8 mouse cellular contexts compared by ENCODE assay signal in genomic region chr9:114690119-114690601, GRCm38 (mm10). TPM values are rescaled to one million over a fixed set of nuclear protein-coding genes. Genes with fewer than 3 reads are reported as not detected.
A peak's percentile ranks its signal among the peaks of the same experiment; 100 is the strongest.
DNase-seq lines count a peak whose midpoint lies in the region; ATAC-seq and TF ChIP-seq lines count a peak whose summit lies in the region.

No protein-coding gene starts in this region.

- ATAC-seq in kidney, postnatal 0 days (replicated peaks; ENCODE audit: low FRiP score, low read depth), result no peak
- ATAC-seq in embryonic facial prominence, embryonic 13.5 days (ENCODE audit: insufficient number of reproducible peaks, insufficient read depth, low FRiP score, low TSS enrichment, low read depth), result no peak
- ATAC-seq in intestine, embryonic 16.5 days, result no peak

- H3K27ac ChIP-seq in kidney, postnatal 0 days, result no peak overlapping the region
- H3K27ac ChIP-seq in embryonic facial prominence, embryonic 13.5 days, result no peak overlapping the region
- no peak overlapping the region for H3K27ac ChIP-seq in intestine, embryonic 16.5 days (ENCODE audit: low read length)
- no peak overlapping the region for H3K27ac ChIP-seq in midbrain, embryonic 10.5 days (replicated peaks)

- H3K27me3 ChIP-seq in kidney, postnatal 0 days (ENCODE audit: insufficient read depth, low read length), result no peaks in the 10 kb centered on the region
- no peaks in the 10 kb centered on the region for H3K27me3 ChIP-seq in embryonic facial prominence, embryonic 13.5 days
- no peaks in the 10 kb centered on the region for H3K27me3 ChIP-seq in intestine, embryonic 16.5 days (replicated peaks; ENCODE audit: control insufficient read depth, insufficient read depth, low read length)
- H3K27me3 ChIP-seq in midbrain, embryonic 10.5 days (ENCODE audit: low read depth, poor library complexity, severe bottlenecking), result no peaks in the 10 kb centered on the region

- H3K9ac ChIP-seq in kidney, postnatal 0 days (ENCODE audit: low read depth, low read length), result no peak overlapping the region
- H3K9ac ChIP-seq in embryonic facial prominence, embryonic 13.5 days, result peak overlapping the region; percentile 96
- peak overlapping the region; percentile 39 for H3K9ac ChIP-seq in intestine, embryonic 16.5 days (ENCODE audit: low read depth, low read length)

- H3K36me3 ChIP-seq in kidney, postnatal 0 days (ENCODE audit: insufficient read depth, low read length), result peaks cover 4% of the 10 kb centered on the region; the same call in 1 of the 2 replicates
- H3K36me3 ChIP-seq in embryonic facial prominence, embryonic 13.5 days, result peaks cover 30% of the 10 kb centered on the region
- peaks cover 10% of the 10 kb centered on the region; the same call in 1 of the 2 replicates for H3K36me3 ChIP-seq in intestine, embryonic 16.5 days (ENCODE audit: control insufficient read depth, insufficient read depth, low read length)
- peaks cover 46% of the 10 kb centered on the region for H3K36me3 ChIP-seq in midbrain, embryonic 10.5 days

- H3K4me3 ChIP-seq in kidney, postnatal 0 days (replicated peaks; ENCODE audit: low read depth, low read length), result no peak overlapping the region
- H3K4me3 ChIP-seq in embryonic facial prominence, embryonic 13.5 days, result peak overlapping the region; percentile 91
- H3K4me3 ChIP-seq in intestine, embryonic 16.5 days (ENCODE audit: low read length), result peak overlapping the region; percentile 99
- peak overlapping the region; percentile 97 for H3K4me3 ChIP-seq in midbrain, embryonic 10.5 days

- H3K9me3 ChIP-seq in kidney, postnatal 0 days (replicated peaks; ENCODE audit: low read length), result no peaks in the 10 kb centered on the region
- no peaks in the 10 kb centered on the region for H3K9me3 ChIP-seq in embryonic facial prominence, embryonic 13.5 days
- H3K9me3 ChIP-seq in intestine, embryonic 16.5 days (ENCODE audit: control insufficient read depth, low read length), result no peaks in the 10 kb centered on the region
- H3K9me3 ChIP-seq in midbrain, embryonic 10.5 days (replicated peaks), result no peaks in the 10 kb centered on the region

- peak overlapping the region; percentile 80 for H3K4me2 ChIP-seq in kidney, postnatal 0 days (ENCODE audit: low read length)
- peak overlapping the region; percentile 92 for H3K4me2 ChIP-seq in embryonic facial prominence, embryonic 13.5 days
- H3K4me2 ChIP-seq in intestine, embryonic 16.5 days (ENCODE audit: low read depth, low read length), result peak overlapping the region; percentile 70

- DNase-seq in kidney, postnatal 0 days (ENCODE audit: low spot score), result peak; percentile 61
- DNase-seq in kidney, postnatal 10 days, result no peak
- no peak for DNase-seq in midbrain, embryonic 10.5 days (ENCODE audit: low spot score)
- DNase-seq in gastrocnemius, postnatal 4 days (ENCODE audit: low spot score in 2 of 2), result no peak
- DNase-seq in cerebellum, adult 9-11 months, result no peak
- DNase-seq in kidney, postnatal 36 days, result no peak

- TF ChIP-seq CTCF in kidney, postnatal 0 days (IDR thresholded peaks at IDR 0.05; ENCODE audit: low read depth), result no peak

- WGBS in kidney, postnatal 0 days, result 4% methylated on average over 10 of the region's 10 CpGs
- WGBS in embryonic facial prominence, embryonic 13.5 days, result 14% methylated on average over 10 of the region's 10 CpGs
- WGBS in intestine, embryonic 16.5 days, result 9% methylated on average over 10 of the region's 10 CpGs
- WGBS in midbrain, embryonic 10.5 days, result 15% methylated on average over 10 of the region's 10 CpGs

- H3K4me1 ChIP-seq in kidney, postnatal 0 days (replicated peaks; ENCODE audit: insufficient read depth, low read length), result peaks cover 11% of the 10 kb centered on the region
- H3K4me1 ChIP-seq in embryonic facial prominence, embryonic 13.5 days, result peaks cover 23% of the 10 kb centered on the region
- H3K4me1 ChIP-seq in intestine, embryonic 16.5 days (ENCODE audit: control insufficient read depth, insufficient read depth, low read length), result peaks cover 12% of the 10 kb centered on the region
- peaks cover 34% of the 10 kb centered on the region for H3K4me1 ChIP-seq in midbrain, embryonic 10.5 days

RNA-seq across cellular contexts. Expression of gene Dync1li1, which starts 1.6 kb away (rescaled TPM):
- polyA plus RNA-seq in kidney, postnatal 0 days (2015; fragmentation: Nextera tagmentation; extraction: Ambion mirVana), result 43.8 and 45.4 TPM in 2 replicates
- 68.3 and 68.5 TPM in 2 replicates for polyA plus RNA-seq in embryonic facial prominence, embryonic 13.5 days (2015; fragmentation: Nextera tagmentation; extraction: Ambion mirVana)
- 48.1 and 52.2 TPM in 2 replicates for polyA plus RNA-seq in intestine, embryonic 16.5 days (2015; fragmentation: Nextera tagmentation; extraction: Ambion mirVana)
- 86.9 and 99.7 TPM in 2 replicates for polyA plus RNA-seq in midbrain, embryonic 10.5 days (2016; fragmentation: Nextera tagmentation; extraction: Ambion mirVana)
- 10 to 100 TPM; 44.3 to 46.6 TPM for total RNA-seq in gastrocnemius, postnatal 4 days (2021)

RNA-seq across cellular contexts. Expression of gene Cmtm6, which starts 40.8 kb away (rescaled TPM):
- 64.5 and 70.3 TPM in 2 replicates for polyA plus RNA-seq in kidney, postnatal 0 days (2015; fragmentation: Nextera tagmentation; extraction: Ambion mirVana)
- 32.6 and 38.3 TPM in 2 replicates for polyA plus RNA-seq in embryonic facial prominence, embryonic 13.5 days (2015; fragmentation: Nextera tagmentation; extraction: Ambion mirVana)
- 100 and 113 TPM in 2 replicates for polyA plus RNA-seq in intestine, embryonic 16.5 days (2015; fragmentation: Nextera tagmentation; extraction: Ambion mirVana)
- polyA plus RNA-seq in midbrain, embryonic 10.5 days (2016; fragmentation: Nextera tagmentation; extraction: Ambion mirVana), result 27.1 and 27.2 TPM in 2 replicates
- 10 to 100 TPM; 22.0 to 22.4 TPM for total RNA-seq in gastrocnemius, postnatal 4 days (2021)

RNA-seq across cellular contexts. Expression of gene Cnot10, which starts 50.2 kb away (rescaled TPM):
- polyA plus RNA-seq in kidney, postnatal 0 days (2015; fragmentation: Nextera tagmentation; extraction: Ambion mirVana), result 45.7 and 50.4 TPM in 2 replicates
- 77.0 and 83.5 TPM in 2 replicates for polyA plus RNA-seq in embryonic facial prominence, embryonic 13.5 days (2015; fragmentation: Nextera tagmentation; extraction: Ambion mirVana)
- polyA plus RNA-seq in intestine, embryonic 16.5 days (2015; fragmentation: Nextera tagmentation; extraction: Ambion mirVana), result 49.3 and 50.0 TPM in 2 replicates
- 71.9 and 72.7 TPM in 2 replicates for polyA plus RNA-seq in midbrain, embryonic 10.5 days (2016; fragmentation: Nextera tagmentation; extraction: Ambion mirVana)
- total RNA-seq in gastrocnemius, postnatal 4 days (2021), result 10 to 100 TPM; 31.3 to 37.0 TPM
